In genomic region chr6:67023729-67024128, GRCm38 (mm10) we compare ENCODE assay signal across 16 mouse cellular contexts.
"Had no signal": no experiment of that assay in that cellular context is flagged by ENCODE, and none has a peak within 500 bp of the region (broad histone marks: within the 10 kb centered on the region; RNA-seq: fewer than 3 reads in every experiment).

No protein-coding gene starts in this region.

- H3K9me3 ChIP-seq: liver, embryonic 13.5 days had no signal

- DNase-seq: kidney, postnatal 10 days; kidney, postnatal 36 days; layer of hippocampus, postnatal 36 days; liver, embryonic 13.5 days; lung, adult 2 months; midbrain, embryonic 14.5 days; right cerebral cortex, adult 18-20 months; right cerebral cortex, postnatal 14 days; right cerebral cortex, postnatal 4 days; thymus, adult 2 months; thymus, postnatal 14 days had no signal

- H3K4me2 ChIP-seq: liver, embryonic 13.5 days had no signal

- ATAC-seq: intestine, postnatal 0 days had no signal

- H3K36me3 ChIP-seq: liver, embryonic 13.5 days had no signal

- H3K27me3 ChIP-seq: liver, embryonic 13.5 days had no signal

- H3K4me3 ChIP-seq: left cerebral cortex, adult 2 months; liver, embryonic 13.5 days; myocyte had no signal

- H3K27ac ChIP-seq: left cerebral cortex, adult 2 months; liver, embryonic 13.5 days; macrophage; stomach, postnatal 0 days had no signal

- H3K9ac ChIP-seq: liver, embryonic 13.5 days had no signal
